Mouse (Mus musculus): Measurements from ENCODE around the gene Tle3. TPM values are rescaled to one million over a fixed set of nuclear protein-coding genes. Genes with fewer than 3 reads are reported as not detected.

Tle3 gene
- polyA plus RNA-seq (2012; rRNA removed): 205 and 254 TPM in 2 replicates

DNA sequence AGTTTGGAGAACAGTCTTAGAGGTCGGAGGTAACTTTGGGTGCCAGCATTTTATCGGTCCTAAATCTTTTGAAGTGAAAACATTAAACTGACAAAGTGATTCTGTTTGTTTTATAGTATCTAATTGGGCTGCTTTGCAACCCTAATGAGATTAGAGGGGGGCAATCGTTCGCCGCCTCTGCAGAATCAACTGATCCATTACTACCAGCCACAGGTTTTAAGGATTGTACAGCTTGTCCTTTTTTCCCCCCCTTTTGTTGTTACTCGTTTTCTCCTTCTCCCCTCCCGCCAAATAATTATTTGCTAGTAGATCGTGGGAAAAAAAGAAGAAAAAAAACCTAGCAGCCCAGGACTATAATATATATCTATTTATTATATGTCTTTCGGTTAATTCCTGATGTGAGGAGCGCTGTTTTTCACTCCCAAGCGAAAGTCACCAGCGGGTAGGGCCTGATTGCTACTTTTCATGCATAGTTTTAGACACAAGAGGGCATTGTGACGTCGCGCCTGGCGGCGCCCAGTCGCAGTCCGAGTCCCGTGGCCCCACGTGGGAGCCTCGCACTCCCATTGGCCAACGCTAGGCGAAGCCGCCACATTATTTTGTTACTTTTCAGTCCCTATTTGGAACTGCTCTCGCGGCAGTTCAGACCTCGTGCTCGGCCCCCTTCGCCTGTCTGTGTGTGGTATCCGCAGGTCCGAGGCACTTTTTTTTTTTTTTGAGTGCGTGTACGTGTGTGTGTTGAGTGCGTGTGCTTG, at the start of gene Tle3:
Tle3 (plus strand) TSS at position 612 of the 755 bp plus-strand sequence.
- Histone ChIP-seq H3K36me3 (ENCODE audit: control insufficient read depth, insufficient read depth, low read length) (peaks cover 3% of the 10 kb centered on the region; the same call in 1 of the 2 replicates), H3K4me3 (ENCODE audit: control insufficient read depth, insufficient read depth, low read length) (peak within 1 kb of the TSS; percentile 82), H3K27ac (ENCODE audit: control insufficient read depth, insufficient read depth, low read length) (peak within 1 kb of the TSS; percentile 69), H3K4me1 (replicated peaks; ENCODE audit: control insufficient read depth, insufficient read depth, low read length) (peaks cover 30% of the 10 kb centered on the region), H3K27me3 (ENCODE audit: control insufficient read depth, insufficient read depth, low read length) (peaks cover 4% of the 10 kb centered on the region; the same call in 1 of the 2 replicates)
- DNase-seq: peak; percentile 98
- WGBS: 0% methylated on average over 35 of the region's 35 CpGs
- peak; percentile 91 for TF ChIP-seq POLR2A (IDR thresholded peaks at IDR 0.05; ENCODE audit: control insufficient read depth, extremely low read depth, insufficient read depth, low read length, poor library complexity)
- TF ChIP-seq CTCF (IDR thresholded peaks at IDR 0.05; ENCODE audit: borderline replicate concordance, control insufficient read depth, extremely low read depth, insufficient read depth, low read length, poor library complexity): peak; percentile 52; the same call in 1 of the 2 replicates

DNA sequence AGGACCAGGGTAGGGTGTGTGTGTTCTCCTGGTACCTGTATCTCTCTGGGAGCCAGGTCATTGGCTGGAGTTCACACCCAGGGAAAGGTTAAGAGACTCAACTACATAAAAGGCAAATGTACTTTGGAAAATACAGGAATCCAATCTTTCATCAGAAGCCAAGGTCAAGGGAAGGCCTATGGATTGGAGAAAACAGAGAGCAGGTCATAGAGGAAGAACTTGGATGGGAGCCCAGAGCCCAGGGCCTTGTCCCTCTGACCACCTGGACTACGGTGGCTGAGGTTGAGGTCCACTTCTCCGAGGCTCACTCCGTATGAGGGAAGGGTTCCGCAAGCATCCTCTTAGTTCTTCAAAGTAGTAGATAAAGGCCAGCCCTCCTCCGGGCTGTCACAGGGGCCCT, 48.9 kb upstream of the Tle3 start:
- Histone ChIP-seq H3K36me3 (ENCODE audit: control insufficient read depth, insufficient read depth, low read length) (no peaks in the 10 kb centered on the region), H3K4me3 (ENCODE audit: control insufficient read depth, insufficient read depth, low read length) (no peak overlapping the region), H3K27ac (ENCODE audit: control insufficient read depth, insufficient read depth, low read length) (no peak overlapping the region), H3K4me1 (replicated peaks; ENCODE audit: control insufficient read depth, insufficient read depth, low read length) (peaks cover 11% of the 10 kb centered on the region), H3K27me3 (ENCODE audit: control insufficient read depth, insufficient read depth, low read length) (no peaks in the 10 kb centered on the region)
- no peak for TF ChIP-seq POLR2A (IDR thresholded peaks at IDR 0.05; ENCODE audit: control insufficient read depth, extremely low read depth, insufficient read depth, low read length, poor library complexity)
- TF ChIP-seq CTCF (IDR thresholded peaks at IDR 0.05; ENCODE audit: borderline replicate concordance, control insufficient read depth, extremely low read depth, insufficient read depth, low read length, poor library complexity): no peak
- no peak for DNase-seq
- 95% methylated on average over 5 of the region's 5 CpGs for WGBS

DNA sequence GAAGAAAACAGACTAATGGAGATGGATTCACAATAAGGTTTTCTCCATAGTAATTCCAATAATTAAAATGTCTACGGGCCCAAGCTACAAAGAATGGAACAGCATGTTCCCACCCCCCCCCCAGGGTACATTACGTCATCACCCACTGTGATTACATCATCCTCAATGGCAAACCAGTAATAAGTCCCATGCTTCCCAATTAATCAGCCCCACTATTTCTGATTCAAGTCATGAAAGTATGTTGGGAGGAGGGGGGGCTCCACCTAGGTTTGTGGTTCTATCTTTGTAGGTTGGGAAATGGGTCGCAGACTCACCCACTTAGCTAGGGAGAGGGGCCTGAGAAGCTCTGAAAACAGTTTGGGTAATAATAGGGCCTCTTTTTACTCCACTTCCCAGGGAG, 48.3 kb upstream of the Tle3 start:
- H3K4me1 ChIP-seq (replicated peaks; ENCODE audit: control insufficient read depth, insufficient read depth, low read length): peaks cover 11% of the 10 kb centered on the region
- H3K4me3 ChIP-seq (ENCODE audit: control insufficient read depth, insufficient read depth, low read length): no peak overlapping the region
- no peak for DNase-seq
- 94% methylated on average over 3 of the region's 3 CpGs for WGBS
- no peak overlapping the region for H3K27ac ChIP-seq (ENCODE audit: control insufficient read depth, insufficient read depth, low read length)
- H3K27me3 ChIP-seq (ENCODE audit: control insufficient read depth, insufficient read depth, low read length): no peaks in the 10 kb centered on the region
- no peaks in the 10 kb centered on the region for H3K36me3 ChIP-seq (ENCODE audit: control insufficient read depth, insufficient read depth, low read length)
- TF ChIP-seq CTCF (IDR thresholded peaks at IDR 0.05; ENCODE audit: borderline replicate concordance, control insufficient read depth, extremely low read depth, insufficient read depth, low read length, poor library complexity): no peak
- TF ChIP-seq POLR2A (IDR thresholded peaks at IDR 0.05; ENCODE audit: control insufficient read depth, extremely low read depth, insufficient read depth, low read length, poor library complexity): no peak

DNA sequence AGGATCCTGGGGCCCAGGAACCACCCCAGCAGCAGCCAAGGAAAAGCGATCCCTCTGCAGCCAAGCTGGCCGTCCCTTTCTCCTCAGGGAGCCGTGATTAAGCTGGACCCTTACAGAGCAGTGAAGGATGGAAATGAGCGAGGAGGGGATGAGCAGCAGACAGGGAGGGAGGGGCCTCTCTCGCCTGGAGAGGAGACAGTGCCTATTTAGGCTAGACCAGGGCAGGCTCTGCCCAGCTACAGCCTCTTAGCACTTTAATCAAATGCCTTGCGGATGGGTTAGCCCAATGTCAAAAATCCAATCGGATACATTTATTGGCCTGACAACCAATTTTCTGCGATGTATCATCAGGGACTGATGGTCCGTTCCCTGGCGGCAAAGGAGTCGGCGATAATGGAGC, 47.8 kb upstream of the Tle3 start:
- no peak for DNase-seq
- WGBS: 94% methylated on average over 12 of the region's 12 CpGs
- Histone ChIP-seq H3K27ac (ENCODE audit: control insufficient read depth, insufficient read depth, low read length) (no peak overlapping the region), H3K36me3 (ENCODE audit: control insufficient read depth, insufficient read depth, low read length) (no peaks in the 10 kb centered on the region), H3K4me1 (replicated peaks; ENCODE audit: control insufficient read depth, insufficient read depth, low read length) (peaks cover 11% of the 10 kb centered on the region), H3K27me3 (ENCODE audit: control insufficient read depth, insufficient read depth, low read length) (no peaks in the 10 kb centered on the region), H3K4me3 (ENCODE audit: control insufficient read depth, insufficient read depth, low read length) (no peak overlapping the region)
- TF ChIP-seq CTCF (IDR thresholded peaks at IDR 0.05; ENCODE audit: borderline replicate concordance, control insufficient read depth, extremely low read depth, insufficient read depth, low read length, poor library complexity) (no peak), POLR2A (IDR thresholded peaks at IDR 0.05; ENCODE audit: control insufficient read depth, extremely low read depth, insufficient read depth, low read length, poor library complexity) (no peak)

DNA sequence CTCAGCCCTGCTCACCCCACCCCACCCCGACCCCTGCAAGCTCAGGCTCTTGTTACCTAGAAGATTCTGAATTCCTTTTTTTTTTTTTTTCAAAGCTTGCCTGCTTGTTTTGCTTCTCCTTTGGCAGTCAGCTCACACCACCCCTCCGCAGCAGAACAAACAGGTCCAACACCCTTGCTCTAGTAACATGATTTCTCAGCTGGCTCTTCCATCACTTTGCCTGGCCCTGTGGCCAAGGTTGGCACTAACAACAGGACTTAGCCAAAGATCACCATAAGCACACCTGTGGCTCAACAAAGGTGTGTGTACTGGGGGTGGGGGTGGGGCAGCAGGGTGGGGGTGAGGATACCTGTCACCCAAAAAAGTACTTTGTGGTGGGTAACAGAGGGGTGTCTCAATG, 47.2 kb upstream of the Tle3 start:
- DNase-seq: no peak
- H3K4me3 ChIP-seq (ENCODE audit: control insufficient read depth, insufficient read depth, low read length): no peak overlapping the region
- no peak overlapping the region for H3K27ac ChIP-seq (ENCODE audit: control insufficient read depth, insufficient read depth, low read length)
- H3K4me1 ChIP-seq (replicated peaks; ENCODE audit: control insufficient read depth, insufficient read depth, low read length): peaks cover 11% of the 10 kb centered on the region
- H3K36me3 ChIP-seq (ENCODE audit: control insufficient read depth, insufficient read depth, low read length): no peaks in the 10 kb centered on the region
- H3K27me3 ChIP-seq (ENCODE audit: control insufficient read depth, insufficient read depth, low read length): no peaks in the 10 kb centered on the region
- TF ChIP-seq CTCF (IDR thresholded peaks at IDR 0.05; ENCODE audit: borderline replicate concordance, control insufficient read depth, extremely low read depth, insufficient read depth, low read length, poor library complexity) (no peak), POLR2A (IDR thresholded peaks at IDR 0.05; ENCODE audit: control insufficient read depth, extremely low read depth, insufficient read depth, low read length, poor library complexity) (no peak)
- 90% methylated on average over 2 of the region's 2 CpGs for WGBS

DNA sequence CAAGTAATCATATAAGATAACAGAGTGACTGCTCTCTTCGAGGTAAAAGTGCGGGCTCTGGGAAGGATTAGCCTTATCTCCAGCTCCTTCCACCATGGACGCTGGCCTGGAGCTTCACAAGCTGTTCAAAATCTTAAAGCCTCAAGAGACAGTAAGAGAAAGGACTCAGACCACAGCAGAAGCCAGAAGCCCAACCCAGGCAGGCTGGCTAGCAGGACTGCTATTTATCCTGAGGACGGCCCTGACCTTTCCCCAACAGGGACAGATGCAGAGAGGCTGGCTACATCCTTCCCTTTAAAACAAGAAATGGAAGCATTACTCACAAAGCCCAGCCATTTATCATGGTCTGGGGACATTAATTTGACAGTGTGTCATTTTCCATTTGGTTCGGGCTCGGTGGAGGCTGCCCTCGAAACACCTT, 46.2 kb upstream of the Tle3 start:
- TF ChIP-seq CTCF (IDR thresholded peaks at IDR 0.05; ENCODE audit: borderline replicate concordance, control insufficient read depth, extremely low read depth, insufficient read depth, low read length, poor library complexity) (no peak), POLR2A (IDR thresholded peaks at IDR 0.05; ENCODE audit: control insufficient read depth, extremely low read depth, insufficient read depth, low read length, poor library complexity) (no peak)
- H3K27ac ChIP-seq (ENCODE audit: control insufficient read depth, insufficient read depth, low read length): no peak overlapping the region
- no peaks in the 10 kb centered on the region for H3K36me3 ChIP-seq (ENCODE audit: control insufficient read depth, insufficient read depth, low read length)
- no peaks in the 10 kb centered on the region for H3K27me3 ChIP-seq (ENCODE audit: control insufficient read depth, insufficient read depth, low read length)
- H3K4me1 ChIP-seq (replicated peaks; ENCODE audit: control insufficient read depth, insufficient read depth, low read length): peaks cover 11% of the 10 kb centered on the region
- no peak overlapping the region for H3K4me3 ChIP-seq (ENCODE audit: control insufficient read depth, insufficient read depth, low read length)
- WGBS: 89% methylated on average over 7 of the region's 7 CpGs
- DNase-seq: no peak

All from thymus, adult 2 months (tissue).